Mouse (Mus musculus): ENCODE results near the gene Psmc5. TPM values are rescaled to one million over a fixed set of nuclear protein-coding genes. Genes with fewer than 3 reads are reported as not detected.

Psmc5 gene
- polyA plus RNA-seq, 1 experiment = not detected

- no peak for TF ChIP-seq CTCF (IDR thresholded peaks at IDR 0.05; ENCODE audit: insufficient read depth, low read depth, low read length)
- no peak for TF ChIP-seq POLR2A (IDR thresholded peaks at IDR 0.05; ENCODE audit: insufficient read depth, low read depth, low read length)
- Histone ChIP-seq H3K27ac (ENCODE audit: insufficient read depth, low read depth, low read length) (no peak overlapping the region), H3K4me3 (ENCODE audit: insufficient read depth, low read depth, low read length) (no peak overlapping the region), H3K4me1 (ENCODE audit: control insufficient read depth, insufficient read depth, low read length) (peaks cover 30% of the 10 kb centered on the region)
- 93% methylated on average over 10 of the region's 10 CpGs for WGBS
Measured at GRCm38 (mm10) chr11:106266431-106266830, 10.5 kb downstream of the Psmc5 start.

GRCm38 (mm10) chr11:106267311-106267852, 11.4 kb downstream of the Psmc5 start:
- peaks cover 30% of the 10 kb centered on the region for H3K4me1 ChIP-seq (ENCODE audit: control insufficient read depth, insufficient read depth, low read length)
- TF ChIP-seq POLR2A (IDR thresholded peaks at IDR 0.05; ENCODE audit: insufficient read depth, low read depth, low read length) (no peak), CTCF (IDR thresholded peaks at IDR 0.05; ENCODE audit: insufficient read depth, low read depth, low read length) (no peak)
- no peak overlapping the region for H3K27ac ChIP-seq (ENCODE audit: insufficient read depth, low read depth, low read length)
- no peak overlapping the region for H3K4me3 ChIP-seq (ENCODE audit: insufficient read depth, low read depth, low read length)
- 70% methylated on average over 15 of the region's 15 CpGs for WGBS

- Histone ChIP-seq H3K27ac (ENCODE audit: insufficient read depth, low read depth, low read length) (no peak overlapping the region), H3K4me1 (ENCODE audit: control insufficient read depth, insufficient read depth, low read length) (peaks cover 30% of the 10 kb centered on the region), H3K4me3 (ENCODE audit: insufficient read depth, low read depth, low read length) (no peak overlapping the region)
- 87% methylated on average over 5 of the region's 5 CpGs for WGBS
- no peak for TF ChIP-seq CTCF (IDR thresholded peaks at IDR 0.05; ENCODE audit: insufficient read depth, low read depth, low read length)
Measured at GRCm38 (mm10) chr11:106267871-106268270, 11.9 kb downstream of the Psmc5 start.

- TF ChIP-seq CTCF (IDR thresholded peaks at IDR 0.05; ENCODE audit: insufficient read depth, low read depth, low read length) (no peak), POLR2A (IDR thresholded peaks at IDR 0.05; ENCODE audit: insufficient read depth, low read depth, low read length) (no peak)
- 51% methylated on average over 8 of the region's 8 CpGs for WGBS
- Histone ChIP-seq H3K27ac (ENCODE audit: insufficient read depth, low read depth, low read length) (no peak overlapping the region), H3K4me3 (ENCODE audit: insufficient read depth, low read depth, low read length) (no peak overlapping the region), H3K4me1 (ENCODE audit: control insufficient read depth, insufficient read depth, low read length) (peaks cover 30% of the 10 kb centered on the region)
Measured at GRCm38 (mm10) chr11:106268326-106269059, 12.5 kb downstream of the Psmc5 start.

- Histone ChIP-seq H3K4me3 (ENCODE audit: insufficient read depth, low read depth, low read length) (no peak overlapping the region), H3K27ac (ENCODE audit: insufficient read depth, low read depth, low read length) (no peak overlapping the region), H3K4me1 (ENCODE audit: control insufficient read depth, insufficient read depth, low read length) (peaks cover 30% of the 10 kb centered on the region)
- 72% methylated on average over 3 of the region's 3 CpGs for WGBS
- TF ChIP-seq CTCF (IDR thresholded peaks at IDR 0.05; ENCODE audit: insufficient read depth, low read depth, low read length) = no peak
Measured at GRCm38 (mm10) chr11:106269060-106269431, 13.1 kb downstream of the Psmc5 start.

- Histone ChIP-seq H3K4me1 (ENCODE audit: control insufficient read depth, insufficient read depth, low read length) (peaks cover 30% of the 10 kb centered on the region), H3K4me3 (ENCODE audit: insufficient read depth, low read depth, low read length) (peak overlapping the region; percentile 77), H3K27ac (ENCODE audit: insufficient read depth, low read depth, low read length) (peak overlapping the region; percentile 45; the same call in 1 of the 2 replicates)
- 27% methylated on average over 5 of the region's 5 CpGs for WGBS
- no peak for TF ChIP-seq CTCF (IDR thresholded peaks at IDR 0.05; ENCODE audit: insufficient read depth, low read depth, low read length)
- TF ChIP-seq POLR2A (IDR thresholded peaks at IDR 0.05; ENCODE audit: insufficient read depth, low read depth, low read length) = no peak
Measured at GRCm38 (mm10) chr11:106271131-106271793, 15.3 kb downstream of the Psmc5 start.

- no peak for TF ChIP-seq CTCF (IDR thresholded peaks at IDR 0.05; ENCODE audit: insufficient read depth, low read depth, low read length)
- TF ChIP-seq POLR2A (IDR thresholded peaks at IDR 0.05; ENCODE audit: insufficient read depth, low read depth, low read length) = no peak
- Histone ChIP-seq H3K4me1 (ENCODE audit: control insufficient read depth, insufficient read depth, low read length) (peaks cover 32% of the 10 kb centered on the region), H3K27ac (ENCODE audit: insufficient read depth, low read depth, low read length) (peak overlapping the region; percentile 45; the same call in 1 of the 2 replicates), H3K4me3 (ENCODE audit: insufficient read depth, low read depth, low read length) (peak overlapping the region; percentile 77)
- under 1% methylated on average over 41 of the region's 41 CpGs for whole genome bisulfite sequencing
Measured at GRCm38 (mm10) chr11:106271794-106272643, 16.1 kb downstream of the Psmc5 start.

GRCm38 (mm10) chr11:106272644-106273310, 16.8 kb downstream of the Psmc5 start, which contains the start of gene Smarcd2:
Gene Smarcd2 (minus strand): TSS chr11:106272972.
- under 1% methylated on average over 72 of the region's 72 CpGs for WGBS
- TF ChIP-seq CTCF (IDR thresholded peaks at IDR 0.05; ENCODE audit: insufficient read depth, low read depth, low read length) (no peak), POLR2A (IDR thresholded peaks at IDR 0.05; ENCODE audit: insufficient read depth, low read depth, low read length) (peak; percentile 42)

More at GRCm38 (mm10) chr11:106272644-106273310, 16.8 kb downstream of the Psmc5 start, which contains the start of gene Smarcd2:
- Histone ChIP-seq H3K4me3 (ENCODE audit: insufficient read depth, low read depth, low read length) (peak within 1 kb of the TSS; percentile 77), H3K27ac (ENCODE audit: insufficient read depth, low read depth, low read length) (peak within 1 kb of the TSS; percentile 67; the same call in 1 of the 2 replicates), H3K4me1 (ENCODE audit: control insufficient read depth, insufficient read depth, low read length) (peaks cover 26% of the 10 kb centered on the region)

Measured in olfactory bulb, adult 2 months (tissue).